Mouse (Mus musculus) heart, embryonic 13.5 days (tissue): Measurements from ENCODE around the gene Itga1. TPM values are rescaled to one million over a fixed set of nuclear protein-coding genes. Genes with fewer than 3 reads are reported as not detected.
A peak's percentile ranks its signal among the peaks of the same experiment; 100 is the strongest.

Experiments
- ATAC-seq: fragments of 200-750 bp; cut with Nextera tagmentation; 2 replicates; pipeline ENCODE4 v1.8.0; 2017; ENCODE audit warnings: moderate TSS enrichment; ENCODE audit not compliant: insufficient number of reproducible peaks, low FRiP score, low TSS enrichment; ENCODE audit errors: extremely low read depth
- H3K27ac ChIP-seq: fragments of 300-500 bp; sonication (generic); replicated peaks from 2 replicates; pipeline ENCODE4 v1.5.1; 2015; ENCODE audit warnings: moderate library complexity, mild to moderate bottlenecking, inconsistent platforms
- H3K27me3 ChIP-seq: fragments of 300-500 bp; sonication (generic); replicated peaks from 2 replicates; pipeline ENCODE4 v1.6.1; 2015; ENCODE audit warnings: mild to moderate bottlenecking, inconsistent platforms
- H3K36me3 ChIP-seq: fragments of 300-500 bp; sonication (generic); 2 replicates; pipeline ENCODE4 v1.6.1; 2015; ENCODE audit warnings: mild to moderate bottlenecking, inconsistent platforms
- H3K4me1 ChIP-seq: fragments of 300-500 bp; sonication (generic); 2 replicates; pipeline ENCODE4 v1.6.1; 2015; ENCODE audit warnings: inconsistent platforms
- H3K4me2 ChIP-seq: fragments of 300-500 bp; sonication (generic); 2 replicates; pipeline ENCODE4 v1.6.1; 2015; ENCODE audit warnings: inconsistent platforms, mild to moderate bottlenecking, moderate library complexity
- H3K4me3 ChIP-seq: fragments of 300-500 bp; sonication (generic); 2 replicates; pipeline ENCODE4 v1.5.1; 2015; ENCODE audit warnings: moderate library complexity, mild to moderate bottlenecking, inconsistent platforms
- H3K9ac ChIP-seq: fragments of 300-500 bp; sonication (generic); 2 replicates; pipeline ENCODE4 v1.6.1; 2015; ENCODE audit warnings: inconsistent platforms, mild to moderate bottlenecking, moderate library complexity
- H3K9me3 ChIP-seq: fragments of 300-500 bp; sonication (generic); 2 replicates; pipeline ENCODE4 v1.6.1; 2016; ENCODE audit warnings: inconsistent platforms
- WGBS: fragments of 180-500 bp; shearing (Covaris S2); methylation state at CpG from one replicate; pipeline ENCODE4 v1.1.7; 2015; ENCODE audit warnings: mixed read lengths; 5-methylcytosine and 5-hydroxymethylcytosine counted together
- polyA plus RNA-seq: library from polyadenylated mRNA; unstranded; fragments of >200 nt; fragmentation: Nextera tagmentation; extraction: Ambion mirVana; gene quantifications from 2 replicates; pipeline ENCODE4 v1.2.1, GENCODE M21; 2015

Gene Itga1
- polyA plus RNA-seq, 1 experiment from 2014 or later: 22.5 TPM

DNA sequence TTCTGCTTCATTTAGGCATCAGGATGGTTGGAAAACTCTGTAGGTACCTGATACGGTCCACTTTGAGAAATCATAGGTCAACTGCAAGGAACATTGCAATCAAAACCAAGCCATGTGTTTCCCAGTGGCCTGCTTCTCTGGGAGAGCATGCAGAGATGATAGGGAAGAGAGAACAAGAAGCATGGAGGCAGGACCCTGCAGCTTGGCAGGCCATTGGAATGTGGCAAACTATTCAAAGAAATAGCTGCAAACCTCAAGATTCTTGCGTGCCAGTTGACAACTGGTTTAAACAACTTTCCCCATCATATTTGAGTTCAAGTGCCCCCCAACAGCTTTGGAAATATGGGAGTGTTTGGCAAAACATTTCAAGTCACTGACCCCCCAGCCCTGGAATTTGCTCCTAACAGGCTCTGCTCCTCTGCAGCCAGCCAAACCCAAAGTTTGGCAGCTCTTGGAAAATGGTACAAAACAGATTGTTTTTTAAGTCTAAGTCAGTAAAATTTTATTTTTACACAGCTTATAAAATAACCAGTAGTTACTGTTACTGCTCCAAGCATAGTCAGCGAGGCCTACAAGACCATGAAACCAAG, 21.7 kb downstream of the Itga1 start:
- no peak overlapping the region for H3K4me2 ChIP-seq
- no peak for ATAC-seq
- H3K36me3 ChIP-seq: peaks cover 15% of the 10 kb centered on the region
- H3K9ac ChIP-seq: no peak overlapping the region
- no peaks in the 10 kb centered on the region for H3K27me3 ChIP-seq
- H3K4me1 ChIP-seq: peaks cover 29% of the 10 kb centered on the region
- H3K9me3 ChIP-seq: no peaks in the 10 kb centered on the region
- no peak overlapping the region for H3K4me3 ChIP-seq
- H3K27ac ChIP-seq: no peak overlapping the region
- 75% methylated on average over 3 of the region's 3 CpGs for WGBS

DNA sequence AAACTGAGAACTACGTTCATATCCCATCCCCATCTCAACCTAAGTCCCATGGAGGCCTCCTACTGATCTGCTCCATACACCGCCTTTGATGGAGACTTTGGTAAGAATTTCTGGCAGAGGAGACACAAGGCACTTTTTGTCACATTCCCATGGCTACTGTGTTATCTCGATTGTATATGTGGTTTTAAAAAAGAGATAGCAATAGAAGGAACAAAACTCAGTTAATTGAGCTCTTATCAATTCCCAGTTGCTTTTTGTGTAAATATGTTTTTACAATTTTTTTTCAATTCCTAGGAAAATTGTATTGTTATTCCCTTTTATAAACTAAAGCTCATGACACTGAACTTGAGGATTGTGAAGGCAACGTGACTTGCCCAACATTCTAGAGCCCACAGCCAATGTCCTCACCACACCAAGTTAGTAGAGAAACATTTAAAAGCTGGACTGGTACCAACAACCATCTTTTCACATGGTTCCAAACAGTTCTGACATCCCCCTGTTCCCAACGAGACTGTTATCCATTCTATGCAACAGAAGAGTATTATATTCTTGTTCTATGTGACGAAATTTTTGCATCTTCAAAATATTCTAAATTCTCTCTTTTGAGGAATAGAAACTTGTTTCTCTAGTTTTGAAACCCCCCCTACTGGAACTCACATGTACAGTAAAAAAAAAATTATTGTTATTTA, 22.6 kb downstream of the Itga1 start:
- H3K4me3 ChIP-seq: no peak overlapping the region
- WGBS: 74% methylated on average over 6 of the region's 6 CpGs

DNA sequence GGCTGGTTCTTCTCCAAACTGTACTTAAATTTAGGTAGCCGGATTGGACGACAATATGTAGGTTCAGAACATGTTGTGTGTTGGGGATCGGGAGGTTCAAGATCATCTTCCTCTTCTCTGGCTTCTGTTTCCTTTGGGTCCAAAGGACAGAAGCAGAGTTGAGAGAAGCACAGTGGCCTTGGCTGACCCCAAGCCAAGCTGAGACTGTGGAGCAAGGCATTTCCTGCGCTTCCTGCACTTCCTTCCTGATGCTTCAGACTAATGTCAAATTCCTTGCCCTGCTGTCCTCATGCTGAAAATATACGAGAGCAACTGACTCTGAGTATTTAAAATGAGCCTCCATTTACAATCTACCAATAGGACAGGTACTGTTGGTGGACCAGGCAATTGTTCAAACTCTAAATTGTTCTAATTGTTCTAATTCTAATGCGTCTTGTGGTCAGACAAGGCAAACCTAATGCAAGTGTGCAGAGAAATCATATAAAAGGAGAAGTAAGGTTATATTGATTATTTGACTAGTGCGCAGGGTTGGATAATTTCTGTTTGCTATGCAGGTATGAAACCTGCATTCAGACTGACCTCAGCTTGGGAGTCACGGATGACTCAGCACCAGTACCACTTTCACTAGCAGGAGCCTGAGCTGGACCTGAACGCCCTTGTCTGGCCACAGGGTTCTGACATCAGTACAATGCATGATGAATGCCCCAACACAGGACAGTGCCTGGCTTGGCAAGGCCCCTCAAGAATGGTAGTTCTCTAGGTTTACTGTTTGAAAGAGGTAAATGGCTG, 24.2 kb downstream of the Itga1 start:
- no peak overlapping the region for H3K9ac ChIP-seq
- H3K27ac ChIP-seq: no peak overlapping the region
- H3K4me3 ChIP-seq: no peak overlapping the region
- 80% methylated on average over 9 of the region's 9 CpGs for WGBS
- no peaks in the 10 kb centered on the region for H3K27me3 ChIP-seq
- H3K36me3 ChIP-seq: peaks cover 4% of the 10 kb centered on the region
- H3K4me2 ChIP-seq: no peak overlapping the region
- peaks cover 29% of the 10 kb centered on the region for H3K4me1 ChIP-seq
- no peak for ATAC-seq
- no peaks in the 10 kb centered on the region for H3K9me3 ChIP-seq

More for the DNA sequence above, 22.6 kb downstream of the Itga1 start:
- H3K27me3 ChIP-seq: no peaks in the 10 kb centered on the region
- no peaks in the 10 kb centered on the region for H3K9me3 ChIP-seq
- H3K27ac ChIP-seq: no peak overlapping the region
- peaks cover 29% of the 10 kb centered on the region for H3K4me1 ChIP-seq
- H3K36me3 ChIP-seq: peaks cover 12% of the 10 kb centered on the region
- no peak for ATAC-seq
- no peak overlapping the region for H3K4me2 ChIP-seq
- H3K9ac ChIP-seq: no peak overlapping the region

DNA sequence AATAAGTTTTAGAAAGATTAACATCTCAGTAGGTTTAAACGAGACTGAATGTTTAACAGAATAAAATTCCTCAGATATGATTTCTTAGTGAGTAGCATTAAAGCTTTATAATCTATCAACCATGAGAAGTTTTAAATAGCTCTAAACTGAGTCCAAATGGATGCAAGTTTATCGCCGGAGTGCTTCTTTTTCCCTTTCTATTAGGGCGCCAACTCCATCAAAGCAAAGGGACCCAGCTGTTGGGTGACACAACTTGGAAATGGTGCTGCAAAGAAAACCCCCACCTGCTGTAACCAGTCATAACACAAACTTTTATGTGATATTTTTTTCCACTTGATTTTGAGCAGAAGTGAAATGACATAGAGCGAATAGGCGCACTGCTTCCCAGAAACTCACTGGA, 29.4 kb downstream of the Itga1 start:
- Histone ChIP-seq H3K27ac (no peak overlapping the region), H3K9ac (no peak overlapping the region), H3K36me3 (peaks cover 7% of the 10 kb centered on the region; the same call in 1 of the 2 replicates), H3K9me3 (no peaks in the 10 kb centered on the region), H3K27me3 (no peaks in the 10 kb centered on the region), H3K4me2 (no peak overlapping the region), H3K4me3 (no peak overlapping the region), H3K4me1 (peaks cover 9% of the 10 kb centered on the region; the same call in 1 of the 2 replicates)
- no peak for ATAC-seq
- 83% methylated on average over 6 of the region's 6 CpGs for WGBS

DNA sequence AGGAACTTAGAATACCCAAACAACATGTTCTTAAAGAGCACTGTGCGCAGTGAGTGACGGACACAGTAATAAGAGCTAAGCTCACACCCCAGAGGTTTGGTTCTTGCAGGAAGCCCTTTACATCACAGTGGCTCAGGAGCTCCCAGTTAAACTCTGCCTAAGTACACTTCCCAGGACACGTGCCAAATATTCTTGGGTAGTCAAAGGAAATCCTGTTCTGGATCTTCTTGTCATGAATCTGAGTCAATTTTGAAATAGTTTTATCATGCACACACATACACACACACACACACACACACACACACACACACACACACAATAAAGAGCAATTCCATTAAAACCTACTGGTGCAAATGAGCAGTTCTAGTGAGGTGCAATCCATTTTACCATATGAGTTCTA, 30.3 kb downstream of the Itga1 start:
- H3K4me1 ChIP-seq: 0 out of 2 replicates have a peak, but pooled peaks cover 5% of the 10 kb centered on the region
- no peak overlapping the region for H3K4me3 ChIP-seq
- 83% methylated on average over 3 of the region's 3 CpGs for WGBS
- ATAC-seq: no peak
- H3K4me2 ChIP-seq: no peak overlapping the region
- H3K27ac ChIP-seq: no peak overlapping the region
- no peaks in the 10 kb centered on the region for H3K27me3 ChIP-seq
- H3K36me3 ChIP-seq: peaks cover 7% of the 10 kb centered on the region; the same call in 1 of the 2 replicates
- no peak overlapping the region for H3K9ac ChIP-seq
- H3K9me3 ChIP-seq: no peaks in the 10 kb centered on the region

DNA sequence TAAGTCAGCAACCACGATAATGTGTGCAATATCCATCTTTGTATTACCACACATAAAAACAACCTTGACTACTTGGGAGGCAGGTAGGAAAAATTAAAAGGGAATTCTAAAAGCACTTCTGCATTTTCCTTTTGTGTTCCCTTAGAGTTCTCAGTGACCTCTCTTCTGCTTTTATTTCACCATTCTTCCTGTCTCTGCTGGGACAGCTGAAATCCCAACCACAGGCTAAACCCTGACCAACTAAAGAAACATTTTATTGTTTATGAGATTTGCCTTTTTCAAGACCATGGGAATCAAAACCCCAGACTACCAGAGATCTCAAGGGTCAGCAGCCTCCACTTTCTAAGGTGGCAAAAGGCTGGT, 33.8 kb downstream of the Itga1 start:
- no peak overlapping the region for H3K27ac ChIP-seq
- WGBS: 76% methylated on average over 1 of the region's 1 CpGs

DNA sequence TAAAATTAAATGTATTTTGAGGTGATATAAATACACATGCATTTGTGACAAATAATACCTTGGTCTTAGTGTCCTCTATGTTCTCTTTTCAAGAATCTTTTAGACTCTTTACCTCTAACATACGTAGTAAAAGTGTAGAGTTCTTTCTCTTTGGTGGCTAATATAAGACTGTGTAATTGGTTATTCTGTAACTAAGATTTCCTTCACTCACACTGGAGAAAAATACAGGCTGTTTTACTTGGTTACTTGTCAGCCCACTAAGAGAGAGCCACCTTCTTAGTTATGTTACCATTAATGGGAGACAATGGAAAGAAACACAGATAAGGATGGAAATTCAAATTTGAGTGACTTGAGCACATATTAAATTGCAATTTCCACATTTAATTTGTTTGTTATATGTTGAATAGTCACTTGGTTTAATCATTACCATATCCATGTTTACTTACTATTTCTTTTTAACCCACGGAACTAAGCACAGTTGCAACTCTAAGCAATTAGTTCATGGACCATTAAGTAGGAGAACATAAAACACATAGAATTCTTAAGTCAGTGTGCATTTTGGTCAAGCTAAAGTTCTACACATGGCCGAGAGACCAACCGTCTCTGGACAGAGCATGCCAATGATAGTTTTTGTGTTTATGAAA, 34.3 kb downstream of the Itga1 start:
- ATAC-seq: no peak
- no peak overlapping the region for H3K27ac ChIP-seq
- H3K9me3 ChIP-seq: no peaks in the 10 kb centered on the region
- no peak overlapping the region for H3K4me3 ChIP-seq
- peaks cover 8% of the 10 kb centered on the region for H3K4me1 ChIP-seq
- no peak overlapping the region for H3K9ac ChIP-seq
- 90% methylated on average over 4 of the region's 4 CpGs for WGBS
- 0 out of 2 replicates have a peak, but pooled peaks cover 3% of the 10 kb centered on the region for H3K36me3 ChIP-seq
- no peaks in the 10 kb centered on the region for H3K27me3 ChIP-seq
- no peak overlapping the region for H3K4me2 ChIP-seq

More for the DNA sequence above, 33.8 kb downstream of the Itga1 start:
- Histone ChIP-seq H3K4me1 (peaks cover 8% of the 10 kb centered on the region), H3K36me3 (0 out of 2 replicates have a peak, but pooled peaks cover 3% of the 10 kb centered on the region), H3K9ac (no peak overlapping the region), H3K27me3 (no peaks in the 10 kb centered on the region), H3K9me3 (no peaks in the 10 kb centered on the region), H3K4me2 (no peak overlapping the region), H3K4me3 (no peak overlapping the region)
- ATAC-seq: no peak

DNA sequence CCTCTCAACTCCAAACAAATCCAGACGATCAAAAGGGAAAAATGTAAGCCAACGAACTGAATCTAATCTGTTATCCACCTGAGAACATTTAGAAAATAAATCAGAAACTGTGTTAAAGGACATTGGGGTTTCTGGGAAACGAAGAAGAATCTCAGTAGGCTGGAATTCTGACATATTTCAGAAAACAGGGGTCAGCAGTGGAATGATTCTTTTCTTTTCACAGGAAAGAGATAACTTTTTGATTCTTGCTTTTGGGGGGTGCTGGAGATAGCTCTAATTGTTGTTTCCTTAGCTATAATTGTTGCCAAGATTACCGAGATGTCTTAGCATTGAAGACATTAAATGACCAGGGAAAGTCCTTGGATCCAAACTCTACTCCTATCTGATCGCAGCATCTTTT, 44.2 kb downstream of the Itga1 start:
- Histone ChIP-seq H3K4me1 (peaks cover 27% of the 10 kb centered on the region), H3K4me3 (no peak overlapping the region), H3K27ac (no peak overlapping the region), H3K9me3 (no peaks in the 10 kb centered on the region), H3K36me3 (no peaks in the 10 kb centered on the region), H3K27me3 (no peaks in the 10 kb centered on the region), H3K4me2 (no peak overlapping the region), H3K9ac (no peak overlapping the region)
- 70% methylated on average over 5 of the region's 5 CpGs for WGBS
- ATAC-seq: no peak

DNA sequence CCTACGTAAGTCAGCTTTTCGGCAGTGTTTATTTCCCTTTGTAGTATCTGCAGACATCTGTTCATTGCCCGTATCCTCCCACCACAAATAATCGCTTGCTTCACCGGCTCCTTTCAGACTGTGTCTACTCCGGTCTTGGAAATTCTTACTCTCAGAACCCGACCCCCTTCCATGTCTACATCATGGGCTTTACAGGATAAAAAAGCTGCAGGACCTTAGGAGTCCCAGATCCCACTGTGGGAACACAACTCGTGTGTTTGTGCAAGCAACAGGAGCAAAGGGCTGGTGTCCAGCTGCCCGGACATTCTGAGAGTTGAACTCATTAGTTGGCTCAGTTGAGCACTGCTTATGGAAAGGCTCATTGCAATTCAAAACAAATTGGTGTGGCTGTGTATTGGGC, 47.0 kb downstream of the Itga1 start:
- peak overlapping the region; percentile 42 for H3K4me2 ChIP-seq
- peak overlapping the region; percentile 65 for H3K27ac ChIP-seq
- H3K9me3 ChIP-seq: no peaks in the 10 kb centered on the region
- no peaks in the 10 kb centered on the region for H3K27me3 ChIP-seq
- no peak overlapping the region for H3K9ac ChIP-seq
- WGBS: 52% methylated on average over 9 of the region's 9 CpGs
- peaks cover 41% of the 10 kb centered on the region for H3K4me1 ChIP-seq
- no peak overlapping the region for H3K4me3 ChIP-seq
- 0 out of 2 replicates have a peak, but pooled peaks cover 5% of the 10 kb centered on the region for H3K36me3 ChIP-seq
- no peak for ATAC-seq

DNA sequence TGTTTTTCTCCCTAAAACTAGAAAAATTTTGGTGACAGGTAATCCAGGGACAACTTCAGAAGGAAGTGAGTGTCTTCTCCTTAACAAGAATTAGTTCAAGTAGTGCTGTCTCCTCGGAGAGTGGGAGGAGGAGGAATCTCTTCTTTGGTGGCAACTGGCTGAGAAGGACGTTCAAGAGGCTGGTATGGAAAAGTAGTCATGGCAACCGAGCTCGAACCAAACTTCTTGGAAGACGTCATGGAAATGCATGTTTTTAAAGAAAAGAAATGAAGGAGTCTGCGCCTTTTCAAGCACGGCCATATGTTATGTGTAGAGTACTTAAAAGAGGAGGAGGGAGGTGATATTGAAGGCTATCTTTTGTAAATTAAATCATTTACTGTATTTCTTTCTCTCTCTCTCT, 49.2 kb downstream of the Itga1 start:
- Histone ChIP-seq H3K36me3 (peaks cover 18% of the 10 kb centered on the region), H3K27ac (no peak overlapping the region), H3K9ac (no peak overlapping the region), H3K27me3 (no peaks in the 10 kb centered on the region), H3K4me3 (no peak overlapping the region), H3K4me2 (no peak overlapping the region), H3K9me3 (no peaks in the 10 kb centered on the region), H3K4me1 (peaks cover 33% of the 10 kb centered on the region)
- WGBS: 73% methylated on average over 7 of the region's 7 CpGs
- no peak for ATAC-seq
